Mouse (Mus musculus): ENCODE data around the gene Wfdc15b. TPM values are rescaled to one million over a fixed set of nuclear protein-coding genes. Genes with fewer than 3 reads are reported as not detected.
"Not testable (repeated sequence)": the region's sequence is repeated elsewhere in the genome, so short reads cannot be mapped to it uniquely, and the experiment has no call there.

The Wfdc15b gene
- polyA plus RNA-seq (2012; rRNA removed) = 0.34 TPM in 1 of 2 replicates, not detected in the other

GRCm38 (mm10) chr2:164221522-164221921, at the start of gene Wfdc15b:
Gene Wfdc15b (minus strand): TSS chr2:164221660.
- WGBS = 25% methylated on average over 11 of the region's 11 CpGs
- DNase-seq = no peak
- H3K4me3 ChIP-seq (replicated peaks; ENCODE audit: extremely low read depth, low read depth, low read length) = no peak within 1 kb of the TSS
- TF ChIP-seq POLR2A (IDR thresholded peaks at IDR 0.05; ENCODE audit: borderline replicate concordance, extremely low read depth, low read depth, low read length) (no peak), CTCF (IDR thresholded peaks at IDR 0.05; ENCODE audit: insufficient read depth, low read length) (no peak)
- H3K4me1 ChIP-seq (ENCODE audit: control insufficient read depth, insufficient read depth, low read length) = no peaks in the 10 kb centered on the region

- WGBS = 76% methylated on average over 1 of the region's 1 CpGs
- not testable (repeated sequence) for H3K4me3 ChIP-seq (replicated peaks; ENCODE audit: extremely low read depth, low read depth, low read length); H3K4me1 ChIP-seq (ENCODE audit: control insufficient read depth, insufficient read depth, low read length); DNase-seq
Observed at GRCm38 (mm10) chr2:164256540-164256939, 35.1 kb upstream of the Wfdc15b start, which contains the start of gene Svs3b. Gene Svs3b (minus strand): TSS chr2:164256640.

DNA sequence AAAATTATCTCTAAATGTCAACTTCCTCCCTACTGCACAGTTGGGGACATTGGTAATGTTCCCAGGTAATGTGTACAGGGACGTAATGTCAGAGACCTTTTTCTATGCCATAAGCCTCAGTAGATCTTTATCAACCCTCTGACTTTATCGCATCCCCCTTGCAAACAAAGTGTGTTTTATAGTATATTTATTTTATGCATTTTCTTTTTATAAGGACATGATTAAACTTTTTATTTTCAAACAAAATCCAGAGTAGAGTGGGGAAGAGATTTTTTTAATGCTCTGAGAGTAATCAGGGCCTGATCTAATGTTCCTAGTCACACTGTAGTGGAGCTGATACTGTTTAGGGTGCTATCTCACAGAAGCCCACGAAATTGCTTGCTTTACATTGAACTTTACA, 16.9 kb upstream of the Wfdc15b start, which contains the start of gene Svs2:
Gene Svs2 (minus strand): TSS at position 101 of the 400 bp plus-strand sequence.
- TF ChIP-seq POLR2A (IDR thresholded peaks at IDR 0.05; ENCODE audit: borderline replicate concordance, extremely low read depth, low read depth, low read length) = no peak
- no peak for TF ChIP-seq CTCF (IDR thresholded peaks at IDR 0.05; ENCODE audit: insufficient read depth, low read length)
- H3K4me3 ChIP-seq (replicated peaks; ENCODE audit: extremely low read depth, low read depth, low read length) = no peak within 1 kb of the TSS
- H3K4me1 ChIP-seq (ENCODE audit: control insufficient read depth, insufficient read depth, low read length) = no peaks in the 10 kb centered on the region
- no peak for DNase-seq
- 78% methylated on average over 3 of the region's 3 CpGs for WGBS

DNA sequence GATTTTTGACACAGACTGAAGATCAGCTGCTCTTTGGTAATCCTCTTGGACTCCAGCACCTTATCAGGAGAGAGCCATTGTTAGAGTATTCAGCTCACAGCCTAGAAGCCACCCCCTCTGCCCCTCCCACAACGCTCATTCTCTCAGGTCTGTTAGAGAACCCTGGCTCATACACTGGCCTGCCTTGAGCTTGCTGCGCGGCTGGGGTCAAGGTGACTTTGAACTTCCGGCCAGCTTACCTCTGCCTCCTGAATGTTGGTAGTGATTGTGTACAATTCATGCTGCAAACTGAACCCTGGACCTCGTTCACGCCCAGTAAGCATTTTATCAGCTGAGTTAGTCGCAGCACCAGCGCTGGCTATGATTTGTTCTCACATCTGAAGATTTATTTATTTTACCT, 11.2 kb upstream of the Wfdc15b start:
- H3K4me3 ChIP-seq (replicated peaks; ENCODE audit: extremely low read depth, low read depth, low read length) = no peak overlapping the region
- 74% methylated on average over 8 of the region's 8 CpGs for WGBS
- no peak for DNase-seq
- no peak for TF ChIP-seq POLR2A (IDR thresholded peaks at IDR 0.05; ENCODE audit: borderline replicate concordance, extremely low read depth, low read depth, low read length)
- no peak for TF ChIP-seq CTCF (IDR thresholded peaks at IDR 0.05; ENCODE audit: insufficient read depth, low read length)
- H3K4me1 ChIP-seq (ENCODE audit: control insufficient read depth, insufficient read depth, low read length) = no peaks in the 10 kb centered on the region

GRCm38 (mm10) chr2:164228361-164229070, 7.1 kb upstream of the Wfdc15b start:
- Histone ChIP-seq H3K4me3 (replicated peaks; ENCODE audit: extremely low read depth, low read depth, low read length) (no peak overlapping the region), H3K4me1 (ENCODE audit: control insufficient read depth, insufficient read depth, low read length) (no peaks in the 10 kb centered on the region)
- no peak for DNase-seq
- WGBS = 77% methylated on average over 8 of the region's 8 CpGs
- TF ChIP-seq POLR2A (IDR thresholded peaks at IDR 0.05; ENCODE audit: borderline replicate concordance, extremely low read depth, low read depth, low read length) (no peak), CTCF (IDR thresholded peaks at IDR 0.05; ENCODE audit: insufficient read depth, low read length) (no peak)

- TF ChIP-seq CTCF (IDR thresholded peaks at IDR 0.05; ENCODE audit: insufficient read depth, low read length) (no peak), POLR2A (IDR thresholded peaks at IDR 0.05; ENCODE audit: borderline replicate concordance, extremely low read depth, low read depth, low read length) (no peak)
- Histone ChIP-seq H3K4me1 (ENCODE audit: control insufficient read depth, insufficient read depth, low read length) (no peaks in the 10 kb centered on the region), H3K4me3 (replicated peaks; ENCODE audit: extremely low read depth, low read depth, low read length) (no peak overlapping the region)
- no peak for DNase-seq
- 81% methylated on average over 9 of the region's 9 CpGs for WGBS
Observed at GRCm38 (mm10) chr2:164219295-164219694, 2.2 kb downstream of the Wfdc15b start.

- Histone ChIP-seq H3K4me1 (ENCODE audit: control insufficient read depth, insufficient read depth, low read length) (no peaks in the 10 kb centered on the region), H3K4me3 (replicated peaks; ENCODE audit: extremely low read depth, low read depth, low read length) (no peak overlapping the region)
- DNase-seq = no peak
- 84% methylated on average over 5 of the region's 5 CpGs for WGBS
- TF ChIP-seq POLR2A (IDR thresholded peaks at IDR 0.05; ENCODE audit: borderline replicate concordance, extremely low read depth, low read depth, low read length) (no peak), CTCF (IDR thresholded peaks at IDR 0.05; ENCODE audit: insufficient read depth, low read length) (no peak)
Observed at GRCm38 (mm10) chr2:164212711-164213110, 8.7 kb downstream of the Wfdc15b start.

DNA sequence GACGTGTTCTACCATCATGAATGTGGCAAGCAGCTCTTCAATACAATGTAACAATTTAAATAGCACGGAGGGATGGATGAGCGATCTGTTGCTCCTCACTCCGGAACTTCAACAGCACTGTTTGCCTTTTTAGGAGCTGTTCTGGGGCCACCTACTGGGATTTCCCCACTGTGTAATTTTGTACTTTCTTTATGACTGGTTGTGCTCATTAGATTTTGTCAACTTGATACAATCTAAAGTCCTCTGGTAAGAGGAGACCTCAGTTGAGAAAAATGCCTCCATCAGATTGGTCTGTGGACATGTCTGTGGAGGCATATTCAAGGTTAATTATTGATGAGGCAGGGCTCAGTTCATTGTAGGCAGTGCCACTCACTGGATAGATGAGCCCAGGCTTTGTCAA, 10.6 kb downstream of the Wfdc15b start:
- H3K4me3 ChIP-seq (replicated peaks; ENCODE audit: extremely low read depth, low read depth, low read length) = no peak overlapping the region
- WGBS = 81% methylated on average over 4 of the region's 4 CpGs
- H3K4me1 ChIP-seq (ENCODE audit: control insufficient read depth, insufficient read depth, low read length) = no peaks in the 10 kb centered on the region
- DNase-seq = no peak
- TF ChIP-seq POLR2A (IDR thresholded peaks at IDR 0.05; ENCODE audit: borderline replicate concordance, extremely low read depth, low read depth, low read length) (no peak), CTCF (IDR thresholded peaks at IDR 0.05; ENCODE audit: insufficient read depth, low read length) (no peak)

GRCm38 (mm10) chr2:164206676-164207075, 14.8 kb downstream of the Wfdc15b start:
- Histone ChIP-seq H3K4me3 (replicated peaks; ENCODE audit: extremely low read depth, low read depth, low read length) (no peak overlapping the region), H3K4me1 (ENCODE audit: control insufficient read depth, insufficient read depth, low read length) (no peaks in the 10 kb centered on the region)
- DNase-seq = no peak
- no peak for TF ChIP-seq POLR2A (IDR thresholded peaks at IDR 0.05; ENCODE audit: borderline replicate concordance, extremely low read depth, low read depth, low read length)
- 44% methylated on average over 4 of the region's 4 CpGs for WGBS

GRCm38 (mm10) chr2:164206011-164206410, 15.4 kb downstream of the Wfdc15b start:
- H3K4me1 ChIP-seq (ENCODE audit: control insufficient read depth, insufficient read depth, low read length); DNase-seq; H3K4me3 ChIP-seq (replicated peaks; ENCODE audit: extremely low read depth, low read depth, low read length): not testable (repeated sequence)
- WGBS = 87% methylated on average over 10 of the region's 10 CpGs
